Mouse (Mus musculus) brain, embryonic 14.5 days (tissue): Measurements from ENCODE around the gene Dpyd.

ENCODE experiments used
- CTCF ChIP-seq: fragments of 200-500 bp; IDR thresholded peaks from 2 replicates; pipeline ENCODE4 v1.5.1; 2012; ENCODE audit warnings: inconsistent platforms, mild to moderate bottlenecking, moderate library complexity, borderline replicate concordance; ENCODE audit not compliant: insufficient read depth, insufficient read length; ENCODE audit errors: extremely low read depth
- POLR2A ChIP-seq: fragments of 200-500 bp; IDR thresholded peaks from 2 replicates; pipeline ENCODE4 v1.6.1; 2012; ENCODE audit warnings: mild to moderate bottlenecking, inconsistent platforms, borderline replicate concordance; ENCODE audit not compliant: poor library complexity, insufficient read depth, insufficient read length, severe bottlenecking; ENCODE audit errors: extremely low read depth

GRCm38 (mm10) chr3:118750269-118750668, 188.3 kb downstream of the Dpyd start:
- TF ChIP-seq CTCF, result no peak
- TF ChIP-seq POLR2A, result no peak
